Mouse (Mus musculus): ENCODE data around the gene Ambra1.

Gene Ambra1

GRCm38 (mm10) chr2:91934826-91935525 lies 205.0 kb downstream of the Ambra1 start:
- no peak for DNase-seq (ENCODE audit: low spot score)

GRCm38 (mm10) chr2:91936154-91936553 lies 206.2 kb downstream of the Ambra1 start:
- no peak for DNase-seq (ENCODE audit: low spot score)

- DNase-seq (ENCODE audit: low spot score), result no peak
Observed at GRCm38 (mm10) chr2:91939303-91939935, 209.5 kb downstream of the Ambra1 start.

- no peak for DNase-seq (ENCODE audit: low spot score)
Observed at GRCm38 (mm10) chr2:91942356-91942755, 212.4 kb downstream of the Ambra1 start.

- DNase-seq (ENCODE audit: low spot score), result peak; percentile 83
Observed at GRCm38 (mm10) chr2:91944170-91944950, 214.4 kb downstream of the Ambra1 start.

- no peak for DNase-seq (ENCODE audit: low spot score)
Observed at GRCm38 (mm10) chr2:91945483-91945882, 215.5 kb downstream of the Ambra1 start, which contains the start of gene Gm9821. Gene Gm9821 (plus strand): TSS chr2:91945703.

- no peak for DNase-seq (ENCODE audit: low spot score)
Observed at GRCm38 (mm10) chr2:91946836-91947235, 216.9 kb downstream of the Ambra1 start.

- no peak for DNase-seq (ENCODE audit: low spot score)
Observed at GRCm38 (mm10) chr2:91947397-91948150, 217.6 kb downstream of the Ambra1 start.

- no peak for DNase-seq (ENCODE audit: low spot score)
Observed at GRCm38 (mm10) chr2:91948151-91948509, 218.2 kb downstream of the Ambra1 start.

GRCm38 (mm10) chr2:91948792-91949241 lies 218.9 kb downstream of the Ambra1 start:
- DNase-seq (ENCODE audit: low spot score), result no peak

- DNase-seq (ENCODE audit: low spot score), result no peak
Observed at GRCm38 (mm10) chr2:91949411-91950274, 219.7 kb downstream of the Ambra1 start.

- DNase-seq (ENCODE audit: low spot score), result peak; percentile 65
Observed at GRCm38 (mm10) chr2:91950275-91951085, 220.5 kb downstream of the Ambra1 start.

- DNase-seq (ENCODE audit: low spot score), result no peak
Observed at GRCm38 (mm10) chr2:91953825-91954224, 223.9 kb downstream of the Ambra1 start.

- DNase-seq (ENCODE audit: low spot score), result no peak
Observed at GRCm38 (mm10) chr2:91955121-91955591, 225.2 kb downstream of the Ambra1 start.

- no peak for DNase-seq (ENCODE audit: low spot score)
Observed at GRCm38 (mm10) chr2:91955875-91956274, 225.9 kb downstream of the Ambra1 start.

GRCm38 (mm10) chr2:91957096-91957495 lies 227.2 kb downstream of the Ambra1 start:
- peak; percentile 70 for DNase-seq (ENCODE audit: low spot score)

- DNase-seq (ENCODE audit: low spot score), result no peak
Observed at GRCm38 (mm10) chr2:91958049-91958448, 228.1 kb downstream of the Ambra1 start.

- DNase-seq (ENCODE audit: low spot score), result peak; percentile 50
Observed at GRCm38 (mm10) chr2:91958701-91959457, 228.9 kb downstream of the Ambra1 start.

All from T-cell, adult 2 months (primary cell).